Mouse (Mus musculus): ENCODE results near the gene Iqgap1.

DNA sequence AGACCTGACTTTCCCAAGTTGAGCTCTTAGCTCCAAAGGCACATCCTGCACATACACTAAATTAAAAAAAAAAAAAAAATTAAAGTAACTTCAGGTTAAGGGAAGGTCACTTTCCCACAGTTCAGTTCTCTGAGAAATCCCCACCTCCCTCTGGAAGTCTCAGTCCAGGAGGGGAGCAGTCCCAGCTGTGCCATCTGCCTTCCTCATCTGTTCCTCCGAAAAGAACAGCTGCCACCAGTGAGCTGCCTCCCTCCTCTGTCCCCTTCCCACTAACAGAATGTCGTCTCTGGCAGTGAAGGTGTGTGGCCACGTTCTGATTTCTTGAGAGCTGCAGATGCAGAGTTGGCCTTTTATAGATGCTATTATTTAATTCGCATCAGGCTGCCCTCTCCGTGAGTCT, 127.9 kb downstream of the Iqgap1 start:
- no peak for TF ChIP-seq CTCF (IDR thresholded peaks at IDR 0.05; ENCODE audit: low read depth)
- TF ChIP-seq EP300 (IDR thresholded peaks at IDR 0.05; ENCODE audit: low read depth), result no peak

Measured in liver, embryonic 14.5 days (tissue).